Mouse (Mus musculus) thymus, postnatal 25 days (tissue): ENCODE results near the gene Mrpl2.
A peak's percentile ranks its signal among the peaks of the same experiment; 100 is the strongest.

Experiments used
- DNase-seq: peaks from one replicate; pipeline ENCODE4 v3.0.0; 2022

Gene Mrpl2

DNA sequence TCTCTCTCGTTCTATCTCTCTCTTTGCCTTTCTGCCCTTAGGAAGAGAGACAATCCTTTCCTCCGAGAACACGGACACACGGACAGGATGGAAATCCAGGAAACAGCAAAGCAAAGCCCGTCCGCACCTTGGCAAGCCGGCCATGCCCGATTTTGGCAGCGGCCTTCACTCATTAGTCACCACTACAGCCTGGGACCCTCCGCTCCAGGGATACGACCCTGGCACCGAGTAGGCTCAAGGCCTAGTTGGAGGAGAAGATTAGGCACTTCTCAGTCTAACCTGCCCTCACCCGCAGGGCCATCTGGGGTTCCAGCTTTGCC, 17.6 kb upstream of the Mrpl2 start:
- DNase-seq: no peak

DNA sequence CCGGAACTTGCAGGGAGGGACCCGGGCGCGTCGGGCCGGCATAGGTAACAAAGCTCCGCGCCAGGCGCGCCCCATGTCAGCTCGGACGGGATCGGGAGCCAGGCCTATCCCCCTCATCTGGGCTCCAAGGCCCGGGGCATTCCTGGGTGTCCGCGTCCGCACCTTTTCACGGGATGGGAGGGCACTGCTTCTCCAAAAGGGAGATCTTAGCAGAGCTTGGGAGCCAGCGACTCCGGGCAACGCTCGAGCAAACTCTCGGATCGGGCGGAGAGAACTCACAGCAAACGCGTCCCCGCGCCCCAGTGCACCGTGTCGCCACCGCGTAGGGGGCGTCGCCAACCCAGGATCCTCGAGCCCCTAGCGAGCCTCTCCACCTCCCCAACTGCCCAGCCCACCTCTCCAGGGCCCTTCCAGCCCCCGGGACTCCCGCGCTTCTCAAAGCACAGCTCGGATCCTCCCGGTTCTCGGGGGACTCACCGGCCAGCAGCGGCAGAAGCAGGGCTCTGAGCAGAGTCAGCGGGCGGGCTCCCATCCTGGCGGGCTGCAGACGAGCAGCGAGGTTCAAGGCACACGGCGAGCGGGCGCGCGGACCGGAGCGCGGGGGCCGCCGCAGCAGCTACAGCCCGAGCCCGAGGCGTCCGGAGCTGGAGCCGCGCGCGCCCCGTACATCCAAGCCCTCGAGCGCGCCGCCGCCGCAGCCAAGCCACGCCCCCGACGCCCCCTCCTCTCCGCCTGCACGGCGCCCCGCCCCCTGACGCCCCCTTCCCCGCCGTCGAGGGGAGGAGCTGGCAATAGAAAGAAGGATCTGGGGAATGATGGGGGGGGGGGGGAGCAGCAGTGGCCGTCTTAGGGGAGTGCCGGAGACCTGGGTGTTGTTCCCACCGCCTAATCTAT, 17.0 kb upstream of the Mrpl2 start, which contains the start of gene Ptk7:
TSS of gene Ptk7 (minus strand) at position 714 of the 894 bp plus-strand sequence.
- DNase-seq: peak; percentile 76

DNA sequence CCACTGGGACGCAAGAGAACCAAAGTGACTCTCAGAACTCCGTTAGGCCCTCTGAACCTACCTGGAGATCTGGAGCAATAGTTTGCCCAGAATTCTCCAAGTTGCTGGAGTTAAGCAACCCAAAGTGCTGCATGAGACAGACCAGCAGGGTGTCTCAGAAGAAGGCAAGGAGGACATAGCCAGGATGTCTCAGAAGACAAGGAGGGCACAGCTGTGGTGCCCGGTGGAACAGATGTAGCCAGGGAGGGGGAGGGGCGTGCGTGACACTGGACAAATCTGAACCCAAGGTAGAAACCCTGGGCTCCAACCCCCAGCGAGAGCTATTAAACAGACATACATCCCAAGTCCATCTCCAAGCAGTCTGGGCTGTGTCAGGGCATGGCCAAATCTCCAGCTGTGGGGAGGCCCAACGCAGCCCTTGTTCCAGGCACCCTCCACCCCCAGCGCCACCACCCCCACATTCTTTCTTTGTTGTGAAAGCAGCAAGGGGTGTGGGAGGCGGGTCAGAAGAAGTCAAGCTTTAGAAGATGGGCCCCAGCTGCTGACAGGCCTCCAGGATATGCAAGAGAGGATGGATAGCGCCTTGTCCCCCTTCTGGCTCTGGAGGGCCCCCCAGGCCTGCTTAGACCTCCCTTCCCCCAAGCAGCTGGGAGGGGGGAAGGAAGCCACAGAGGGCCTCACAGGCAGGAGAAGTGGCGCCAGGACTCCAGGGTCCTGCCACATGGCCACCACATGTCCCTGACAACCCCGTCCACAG, 16.2 kb upstream of the Mrpl2 start:
- DNase-seq: peak; percentile 36

DNA sequence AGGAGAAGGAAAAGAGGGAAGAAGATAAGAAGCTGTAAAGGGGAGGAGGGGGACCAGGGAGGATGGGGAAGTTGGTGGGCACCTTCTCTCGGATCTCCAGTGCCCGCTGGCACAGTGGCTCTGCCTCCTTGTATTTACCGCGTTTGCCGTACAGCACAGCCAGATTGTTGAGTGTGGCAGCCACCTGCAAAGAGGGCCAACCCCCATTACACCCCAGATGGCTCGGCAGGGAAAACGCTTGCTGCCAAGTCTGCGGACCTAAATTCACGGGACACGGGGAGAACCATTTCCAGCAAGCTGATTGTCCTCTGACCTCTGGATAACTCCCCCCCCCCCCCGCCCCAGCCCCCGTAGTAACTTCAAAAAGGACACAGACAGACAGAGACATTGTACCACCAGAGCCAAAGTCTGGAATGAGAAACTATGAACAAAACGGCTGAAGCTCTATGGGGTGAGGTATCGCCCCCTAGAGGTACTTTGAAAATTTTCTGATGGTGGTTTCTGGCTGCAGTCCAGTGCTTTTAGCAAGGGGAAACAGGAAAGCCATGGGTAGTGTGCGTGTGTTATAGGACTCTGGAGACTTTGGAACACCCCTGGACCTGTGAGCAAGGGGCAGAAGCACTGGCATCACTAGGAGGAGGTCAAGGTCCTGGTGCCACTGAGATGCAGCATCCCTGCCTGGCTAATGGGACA, 9.1 kb upstream of the Mrpl2 start:
- DNase-seq: peak; percentile 49

DNA sequence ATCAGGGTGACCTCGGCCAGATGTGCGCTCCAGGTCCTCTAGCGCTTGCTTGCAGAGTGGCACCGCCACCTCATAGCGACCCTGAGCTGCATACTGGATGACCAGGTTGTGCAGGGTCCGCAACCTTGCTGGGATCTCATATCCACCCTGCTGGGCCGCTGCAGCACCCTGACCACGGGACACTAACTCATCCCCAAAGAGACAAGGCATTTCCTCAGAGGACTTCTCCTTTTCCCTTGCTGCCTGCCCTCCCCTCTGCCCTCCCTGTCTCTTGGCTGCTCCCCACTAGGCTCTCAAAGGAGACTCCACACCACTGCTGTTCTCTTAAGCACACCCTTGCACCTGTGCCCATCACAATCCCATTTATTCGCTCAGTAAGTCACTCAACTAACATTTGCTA, 6.1 kb upstream of the Mrpl2 start:
- no peak for DNase-seq

DNA sequence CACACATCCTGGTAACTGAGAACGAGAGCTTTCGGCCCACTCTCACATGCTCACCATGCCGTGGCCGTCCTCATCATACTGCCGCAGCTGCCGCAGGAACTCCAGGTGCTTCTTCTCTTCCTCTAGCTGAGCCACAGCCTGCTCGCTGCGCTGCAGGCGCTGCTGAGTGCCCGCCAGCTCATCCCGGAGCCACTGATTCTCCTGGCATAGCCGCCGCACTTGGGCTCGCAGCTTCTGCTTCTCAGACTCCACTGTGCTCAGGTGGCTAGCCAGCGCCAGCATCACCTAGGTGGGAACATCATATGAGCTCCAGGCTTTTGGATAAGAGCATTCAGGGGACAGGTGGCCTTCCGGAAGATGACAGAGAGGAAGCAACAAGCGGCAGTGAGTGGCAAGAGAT, 4.0 kb upstream of the Mrpl2 start:
- DNase-seq: no peak

DNA sequence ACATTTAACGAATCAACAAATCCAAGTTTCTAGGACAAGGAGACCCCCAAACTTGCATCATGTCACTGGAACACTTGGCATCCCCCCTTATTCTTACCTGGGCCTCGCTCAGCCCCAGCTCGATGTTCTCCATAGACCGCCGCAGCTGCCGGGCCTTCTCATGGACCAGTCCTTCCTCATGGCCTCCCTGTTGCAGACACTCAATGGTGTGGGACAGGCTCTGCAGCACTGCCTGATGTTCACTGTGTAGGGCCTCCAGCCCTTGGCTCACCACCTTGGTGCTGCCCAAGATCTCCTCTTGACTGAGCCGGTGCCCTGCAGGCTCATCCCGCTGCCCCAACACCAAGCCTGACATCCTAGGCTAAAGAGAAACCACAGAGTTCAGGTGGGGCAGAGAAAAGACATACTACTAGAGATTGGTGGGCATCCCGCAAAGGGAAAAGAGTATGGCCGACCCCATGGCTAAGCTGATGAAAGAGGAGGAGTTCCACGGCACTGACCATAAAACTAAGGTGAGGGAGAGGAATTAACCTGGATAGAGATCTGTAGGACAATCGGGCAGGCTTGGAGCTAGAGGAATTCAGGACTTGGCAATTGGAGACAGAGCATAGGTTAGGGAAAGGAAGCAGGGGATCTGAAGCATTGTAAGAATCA, 1.8 kb upstream of the Mrpl2 start:
- no peak for DNase-seq

DNA sequence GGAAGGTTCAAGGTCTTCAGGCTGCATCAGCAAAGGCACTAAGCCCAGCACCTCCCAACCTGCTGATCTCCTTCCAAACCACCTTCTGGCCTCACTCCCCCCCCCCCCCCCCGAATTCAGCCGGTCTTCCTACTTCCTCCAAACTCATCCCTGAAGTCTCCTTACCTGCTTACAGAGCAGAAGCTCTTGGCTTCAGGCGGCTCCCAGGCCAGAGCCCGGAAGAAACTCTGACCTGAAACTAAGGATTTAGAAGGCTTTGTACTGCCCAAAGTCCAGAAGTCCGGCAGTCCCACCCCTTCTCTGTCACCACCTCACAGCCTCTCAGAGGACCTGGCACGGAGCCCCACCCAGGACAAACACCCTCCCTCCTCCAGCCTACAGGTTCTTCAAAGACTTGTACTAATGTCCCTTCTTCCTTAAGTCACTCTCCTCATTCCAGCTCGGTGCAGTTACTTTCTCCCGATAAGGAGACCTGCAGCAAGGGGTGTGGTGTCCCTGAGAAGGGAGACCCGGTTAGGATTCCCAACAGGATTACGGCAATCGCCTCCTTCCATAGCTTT, 1.0 kb upstream of the Mrpl2 start:
- no peak for DNase-seq

DNA sequence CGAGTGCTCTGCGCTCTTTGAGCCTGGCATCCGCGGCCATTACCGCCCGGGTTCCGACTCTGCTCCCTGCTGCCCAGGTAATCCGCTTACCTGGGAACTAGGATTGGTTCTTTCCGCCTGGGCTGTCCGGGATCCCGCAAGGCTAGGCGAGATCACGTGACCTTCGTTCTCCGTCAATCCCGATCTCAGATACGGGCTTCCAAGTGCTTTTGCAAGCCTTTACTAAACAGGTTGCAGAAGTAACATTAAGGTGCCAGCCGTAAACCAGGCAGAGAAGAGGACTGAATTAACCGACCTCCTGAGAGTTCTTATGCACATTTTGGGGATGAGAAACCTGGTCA, 263 bp downstream of the Mrpl2 start:
- DNase-seq: no peak

DNA sequence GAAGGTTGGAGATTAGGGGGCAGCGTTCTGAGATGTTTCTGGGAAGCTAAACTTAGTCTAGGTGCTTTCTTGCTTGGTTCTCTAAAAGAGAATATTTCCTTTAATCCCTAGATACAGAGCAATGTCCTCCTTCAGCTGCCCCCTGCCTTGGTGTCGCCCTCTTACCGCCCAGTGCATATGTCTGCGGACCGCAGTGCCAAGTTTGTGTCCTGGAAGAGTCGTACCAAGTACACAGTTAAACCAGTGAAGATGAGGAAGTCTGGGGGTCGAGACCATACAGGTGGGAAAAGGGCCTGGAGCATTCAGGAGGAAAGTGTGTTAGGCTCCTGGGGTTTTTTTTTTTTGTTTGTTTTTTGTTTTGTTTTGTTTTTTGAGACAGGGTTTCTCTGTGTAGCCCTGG, 1.2 kb downstream of the Mrpl2 start:
- DNase-seq: no peak

DNA sequence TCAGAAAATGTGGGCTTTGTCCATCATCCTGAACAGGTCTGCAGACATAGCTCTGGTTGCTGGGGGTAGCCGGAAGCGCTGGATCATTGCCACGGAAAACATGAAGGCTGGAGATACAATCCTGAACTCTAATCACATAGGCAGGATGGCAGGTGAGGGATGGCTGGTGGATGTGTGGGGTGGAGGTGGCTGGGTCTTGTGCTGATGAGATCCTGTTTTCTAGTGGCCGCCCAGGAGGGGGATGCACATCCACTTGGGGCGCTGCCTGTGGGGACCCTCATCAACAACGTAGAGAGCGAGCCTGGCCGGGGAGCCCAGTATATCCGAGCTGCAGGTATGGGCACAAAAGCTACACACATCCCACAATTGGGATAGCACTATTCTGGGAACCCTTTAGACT, 2.4 kb downstream of the Mrpl2 start:
- no peak for DNase-seq

DNA sequence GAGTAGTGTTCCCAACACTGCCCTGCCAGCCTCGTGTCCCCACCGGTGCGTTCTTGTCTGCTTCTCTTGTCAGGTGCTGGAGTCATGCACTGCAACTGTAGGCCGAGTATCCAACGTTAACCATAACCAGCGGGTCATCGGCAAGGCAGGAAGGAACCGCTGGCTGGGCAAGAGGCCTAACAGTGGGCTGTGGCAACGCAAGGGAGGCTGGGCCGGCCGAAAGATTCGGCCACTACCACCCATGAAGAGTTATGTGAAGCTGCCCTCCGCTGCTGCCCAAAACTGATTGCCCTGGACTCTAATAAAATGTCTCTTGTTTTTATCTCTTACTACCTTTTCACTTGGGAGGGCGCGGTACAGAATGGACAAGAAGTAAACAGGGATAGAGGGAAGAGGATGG, 3.8 kb downstream of the Mrpl2 start:
- peak; percentile 8 for DNase-seq

DNA sequence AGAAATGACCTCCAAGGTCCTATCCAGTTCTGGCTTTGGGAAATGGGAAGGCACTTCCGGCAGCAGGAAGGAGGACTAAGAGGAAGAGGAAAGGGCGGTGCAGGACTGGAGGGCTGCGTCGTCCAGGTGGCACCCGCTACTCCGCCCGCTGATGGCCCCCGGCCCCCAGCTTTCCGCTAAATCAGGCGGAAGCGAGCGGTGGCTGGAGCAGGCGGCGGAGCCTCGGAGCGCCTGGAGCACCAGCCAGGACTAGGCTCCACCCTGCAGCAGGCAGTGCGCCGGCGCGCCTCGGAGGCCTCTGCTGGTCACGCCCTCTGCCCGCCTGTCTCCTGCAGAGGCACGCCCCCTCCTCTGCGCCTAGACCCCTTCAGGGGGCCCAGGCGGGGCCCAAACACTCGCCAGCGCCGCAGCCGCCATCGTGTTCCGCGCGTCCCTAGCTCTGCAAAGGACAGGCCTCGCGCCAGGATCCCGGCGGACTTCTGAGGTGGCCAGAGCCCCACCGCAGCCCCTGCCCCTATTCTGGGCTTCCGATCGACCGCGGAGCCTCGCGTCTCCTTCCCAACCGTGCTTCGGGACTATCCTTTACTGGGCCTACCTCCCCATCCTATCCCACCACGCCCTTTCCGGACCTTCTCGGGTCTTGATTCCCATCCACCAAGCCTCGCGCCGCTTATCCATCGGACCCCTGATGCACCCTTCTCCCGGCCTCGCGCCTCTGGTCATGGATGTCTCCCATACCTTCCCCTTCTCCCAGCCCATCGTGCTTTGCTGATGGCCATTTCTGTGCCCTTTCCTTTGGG, 4.4 kb downstream of the Mrpl2 start, which contains the start of gene Cul7:
TSS of gene Cul7 (plus strand) at position 106 of the 800 bp plus-strand sequence.
- peak; percentile 92 for DNase-seq

DNA sequence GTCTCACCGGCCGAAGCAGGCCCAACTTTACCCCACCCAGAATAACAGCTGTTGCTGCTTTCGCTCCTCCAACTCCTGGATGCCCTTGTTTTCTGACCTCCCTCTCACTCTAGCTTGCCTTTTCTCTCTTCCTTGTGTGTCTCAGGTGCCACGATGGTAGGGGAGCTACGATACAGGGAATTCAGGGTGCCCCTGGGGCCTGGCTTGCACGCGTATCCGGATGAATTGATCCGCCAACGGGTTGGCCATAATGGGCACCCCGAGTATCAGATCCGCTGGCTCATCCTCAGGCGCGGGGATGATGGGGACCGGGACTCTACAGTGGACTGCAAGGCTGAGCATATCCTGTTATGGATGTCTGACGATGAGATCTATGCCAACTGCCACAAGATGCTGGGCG, 5.3 kb downstream of the Mrpl2 start:
- no peak for DNase-seq

DNA sequence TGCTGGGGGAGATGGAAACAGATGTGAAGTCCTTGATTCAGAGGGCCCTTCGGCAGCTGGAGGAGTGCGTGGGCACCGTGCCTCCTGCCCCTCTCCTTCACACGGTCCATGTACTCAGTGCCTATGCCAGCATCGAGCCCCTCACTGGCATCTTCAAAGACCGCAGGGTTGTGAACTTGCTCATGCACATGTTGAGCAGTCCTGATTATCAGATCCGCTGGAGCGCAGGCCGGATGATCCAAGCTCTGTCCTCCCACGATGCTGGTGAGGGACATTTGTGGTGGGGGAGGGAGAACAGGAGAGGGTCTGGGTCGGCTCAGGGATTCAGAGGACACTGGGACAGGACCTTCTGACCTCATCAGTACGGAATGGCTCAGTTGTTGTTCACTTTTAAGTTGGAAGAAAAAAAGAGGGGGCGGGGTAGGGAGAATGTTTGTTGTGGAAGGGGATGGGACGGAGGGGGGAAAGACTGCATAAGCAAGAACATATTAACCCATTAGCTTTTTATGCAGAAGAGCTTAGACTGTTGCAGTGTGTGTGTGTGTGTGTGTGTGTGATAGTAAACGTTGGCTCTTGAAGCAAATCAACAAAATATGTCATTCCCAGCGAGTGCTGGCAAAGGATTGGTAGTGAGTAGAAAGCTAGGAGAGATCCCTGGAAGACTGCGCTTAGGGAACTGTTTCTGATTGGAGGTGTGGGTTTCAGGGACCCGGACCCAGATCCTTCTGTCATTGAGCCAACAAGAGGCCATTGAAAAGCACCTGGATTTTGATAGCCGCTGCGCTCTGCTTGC, 5.9 kb downstream of the Mrpl2 start:
- DNase-seq: no peak

DNA sequence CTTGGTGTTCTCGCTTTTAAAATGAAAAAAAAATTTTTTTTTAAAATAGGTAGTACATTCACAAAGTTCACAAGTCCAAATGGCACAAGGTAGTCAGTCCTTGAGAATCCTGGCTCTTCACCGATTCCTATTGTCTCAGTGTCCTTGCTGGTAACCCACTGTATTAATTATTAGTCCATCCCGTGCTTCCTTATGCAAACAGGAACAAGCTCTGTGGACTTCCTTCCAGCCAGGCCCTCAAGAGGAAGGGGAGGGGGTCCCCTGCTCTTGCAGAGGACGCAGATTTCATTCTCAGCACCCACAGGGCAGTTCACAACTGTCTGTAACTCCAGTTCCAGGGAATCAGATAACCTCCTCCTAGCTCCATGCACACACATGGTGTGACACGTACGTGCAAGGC, 10.0 kb downstream of the Mrpl2 start:
- DNase-seq: no peak

DNA sequence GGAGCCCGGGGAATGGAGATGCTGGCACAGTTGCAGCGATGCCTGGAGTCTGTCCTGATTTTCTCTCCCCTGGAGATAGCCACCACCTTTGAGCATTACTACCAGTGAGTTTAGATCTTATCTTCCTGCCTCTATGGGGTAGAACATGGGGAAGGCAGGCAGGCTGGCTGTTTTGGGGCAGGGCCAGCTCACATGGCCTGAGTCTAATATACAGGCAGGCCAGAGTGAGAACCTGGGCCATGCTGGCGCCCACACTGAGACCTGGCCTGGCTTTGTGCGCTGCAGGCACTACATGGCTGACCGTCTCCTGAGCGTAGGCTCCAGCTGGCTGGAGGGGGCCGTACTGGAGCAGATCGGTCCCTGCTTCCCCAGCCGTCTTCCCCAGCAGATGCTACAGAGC, 15.3 kb downstream of the Mrpl2 start:
- DNase-seq: no peak

DNA sequence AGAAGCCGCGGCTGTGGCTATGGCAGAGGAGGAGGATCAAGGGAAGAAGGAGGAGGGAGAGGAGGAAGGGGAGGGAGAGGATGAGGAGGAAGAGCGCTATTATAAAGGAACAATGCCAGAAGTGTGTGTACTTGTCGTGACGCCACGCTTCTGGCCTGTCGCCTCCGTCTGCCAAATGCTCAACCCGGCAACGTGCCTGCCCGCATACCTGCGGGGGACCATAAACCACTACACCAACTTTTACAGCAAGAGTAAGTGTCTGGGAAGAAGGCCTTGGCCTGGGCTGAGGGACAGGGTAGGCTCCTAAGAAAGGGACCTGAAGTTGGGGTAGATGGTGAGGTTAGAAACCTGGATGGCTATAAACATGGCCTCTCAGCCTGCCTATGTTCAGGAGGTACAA, 16.0 kb downstream of the Mrpl2 start:
- no peak for DNase-seq

DNA sequence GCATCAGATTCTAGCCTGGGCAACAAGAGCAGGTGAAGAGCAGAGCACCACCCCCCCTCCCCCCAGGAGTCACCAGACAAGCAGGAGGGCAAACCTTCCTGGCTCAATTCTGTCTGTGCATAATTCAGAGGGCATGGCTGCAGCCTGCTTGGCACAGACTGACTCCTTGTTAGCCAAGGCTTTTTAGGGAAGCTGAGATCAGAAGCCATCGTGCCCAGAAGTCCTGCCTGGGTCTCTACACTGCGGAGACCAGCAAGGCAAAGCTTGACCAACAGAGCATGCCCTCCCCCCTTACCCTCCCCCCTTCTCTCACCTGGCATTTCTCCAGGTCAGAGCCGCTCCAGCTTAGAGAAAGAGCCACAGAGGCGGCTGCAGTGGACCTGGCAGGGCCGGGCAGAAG, 16.7 kb downstream of the Mrpl2 start:
- no peak for DNase-seq

DNA sequence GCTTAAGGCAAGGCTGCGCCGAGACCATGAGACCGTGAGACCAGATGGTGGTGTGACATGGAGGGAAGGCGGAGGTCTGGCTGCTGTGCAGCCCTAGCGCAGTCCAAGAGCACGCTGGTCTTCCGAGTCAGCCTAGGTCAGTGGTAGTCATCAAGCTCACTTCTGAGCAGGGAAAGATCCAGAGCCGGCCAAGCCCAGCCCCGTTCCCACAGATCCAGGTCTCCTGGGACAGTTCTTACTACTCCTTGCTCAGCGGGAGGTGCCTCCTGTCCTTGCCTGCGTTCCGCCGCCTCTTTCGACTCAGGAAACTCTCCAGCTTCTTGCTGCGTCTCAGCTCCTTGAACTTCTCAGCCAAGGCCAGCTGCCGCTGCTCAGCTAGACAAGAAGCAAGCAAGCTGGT, 21.7 kb downstream of the Mrpl2 start:
- DNase-seq: no peak

DNA sequence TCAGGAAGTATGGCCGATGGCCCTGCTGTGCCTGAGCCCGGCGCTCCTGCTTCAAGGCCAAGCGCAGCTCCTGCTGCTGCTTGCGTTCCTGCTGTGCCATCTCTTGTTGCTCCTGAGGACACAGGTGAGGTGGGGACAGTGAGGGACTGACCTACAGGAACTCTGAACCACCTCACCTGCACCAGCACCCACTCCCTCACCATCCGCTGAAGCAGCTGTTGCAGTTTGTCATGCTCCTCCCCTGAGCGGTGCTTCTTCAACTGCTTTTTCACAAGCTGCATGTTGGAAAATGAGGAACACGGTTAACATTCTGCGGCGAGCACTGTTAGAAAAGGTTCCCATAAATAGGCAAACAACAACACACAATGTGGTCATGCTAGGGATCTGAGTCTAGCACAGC, 23.9 kb downstream of the Mrpl2 start:
- no peak for DNase-seq
